Mouse (Mus musculus): ENCODE data around the gene Soga1.
A peak's percentile ranks its signal among the peaks of the same experiment; 100 is the strongest.

GRCm38 (mm10) chr2:157053787-157054186 is 25.3 kb downstream of the Soga1 start:
- TF ChIP-seq CTCF (IDR thresholded peaks at IDR 0.05; ENCODE audit: extremely low read depth, insufficient read length, insufficient replicate concordance, low read depth, low read length) (peak; percentile 46; the same call in 1 of the 2 replicates), POLR2A (IDR thresholded peaks at IDR 0.05; ENCODE audit: low read depth, low read length) (no peak)

Measured in small intestine, adult 2 months (tissue).